Mouse (Mus musculus): ENCODE measurements around the gene Brca1. TPM values are rescaled to one million over a fixed set of nuclear protein-coding genes. Genes with fewer than 3 reads are reported as not detected.
"Not testable (repeated sequence)": the region's sequence is repeated elsewhere in the genome, so short reads cannot be mapped to it uniquely, and the experiment has no call there.

The Brca1 gene
- polyA plus RNA-seq (2014; fragmentation: Nextera tagmentation; extraction: Ambion mirVana) = 20.9 and 21.0 TPM in 2 replicates

- under 1% methylated on average over 43 of the region's 43 CpGs for WGBS
Observed at GRCm38 (mm10) chr11:101551751-101552475, at the start of gene Brca1, which contains the start of gene Nbr1. Gene Brca1 (minus strand): TSS chr11:101551955. Gene Nbr1 (plus strand): TSS chr11:101552149.

GRCm38 (mm10) chr11:101599156-101599555 lies 47.4 kb upstream of the Brca1 start, which contains the start of gene Gm11634:
Gene Gm11634 (minus strand): TSS chr11:101599256.
- no peaks in the 10 kb centered on the region for H3K27me3 ChIP-seq (ENCODE audit: insufficient read depth, low read length)
- H3K4me1 ChIP-seq (ENCODE audit: insufficient read depth) = no peaks in the 10 kb centered on the region
- no peak for ATAC-seq (ENCODE audit: insufficient read depth)
- no peak within 1 kb of the TSS for H3K4me3 ChIP-seq (ENCODE audit: low read depth, low read length)
- DNase-seq = no peak
- no peaks in the 10 kb centered on the region for H3K9me3 ChIP-seq (ENCODE audit: low read depth, low read length)
- no peak for TF ChIP-seq CTCF (IDR thresholded peaks at IDR 0.05; ENCODE audit: low read depth)
- H3K9ac ChIP-seq = no peak within 1 kb of the TSS
- no peaks in the 10 kb centered on the region for H3K36me3 ChIP-seq (ENCODE audit: insufficient read depth)
- whole genome bisulfite sequencing = 75% methylated on average over 6 of the region's 6 CpGs
- no peak within 1 kb of the TSS for H3K27ac ChIP-seq (ENCODE audit: low read depth)
- no peak within 1 kb of the TSS for H3K4me2 ChIP-seq

More at GRCm38 (mm10) chr11:101551751-101552475, at the start of gene Brca1, which contains the start of gene Nbr1:
- no peak for TF ChIP-seq CTCF (IDR thresholded peaks at IDR 0.05; ENCODE audit: low read depth)
- DNase-seq = peak; percentile 99
- Histone ChIP-seq H3K4me1 (ENCODE audit: insufficient read depth) (0 out of 2 replicates have a peak, but pooled peaks cover 4% of the 10 kb centered on the region), H3K4me3 (ENCODE audit: low read depth, low read length) (peak within 1 kb of the TSS; percentile 70), H3K4me2 (peak within 1 kb of the TSS; percentile 74), H3K36me3 (ENCODE audit: insufficient read depth) (peaks cover 29% of the 10 kb centered on the region), H3K9me3 (ENCODE audit: low read depth, low read length) (no peaks in the 10 kb centered on the region), H3K27me3 (ENCODE audit: insufficient read depth, low read length) (no peaks in the 10 kb centered on the region), H3K27ac (ENCODE audit: low read depth) (peak within 1 kb of the TSS; percentile 91), H3K9ac (peak within 1 kb of the TSS; percentile 78)
- ATAC-seq (ENCODE audit: insufficient read depth) = peak; percentile 78

- Histone ChIP-seq H3K9ac (no peak overlapping the region), H3K4me1 (ENCODE audit: insufficient read depth) (no peaks in the 10 kb centered on the region), H3K9me3 (ENCODE audit: low read depth, low read length) (no peaks in the 10 kb centered on the region), H3K36me3 (ENCODE audit: insufficient read depth) (no peaks in the 10 kb centered on the region), H3K27ac (ENCODE audit: low read depth) (no peak overlapping the region), H3K4me3 (ENCODE audit: low read depth, low read length) (no peak overlapping the region), H3K27me3 (ENCODE audit: insufficient read depth, low read length) (no peaks in the 10 kb centered on the region), H3K4me2 (no peak overlapping the region)
- DNase-seq (no peak), ATAC-seq (ENCODE audit: insufficient read depth) (no peak)
- 63% methylated on average over 12 of the region's 12 CpGs for WGBS
- no peak for TF ChIP-seq CTCF (IDR thresholded peaks at IDR 0.05; ENCODE audit: low read depth)
Observed at GRCm38 (mm10) chr11:101589989-101590624, 38.4 kb upstream of the Brca1 start.

- H3K36me3 ChIP-seq (ENCODE audit: insufficient read depth) = no peaks in the 10 kb centered on the region
- ATAC-seq (ENCODE audit: insufficient read depth) = no peak
- no peak overlapping the region for H3K9ac ChIP-seq
- H3K27me3 ChIP-seq (ENCODE audit: insufficient read depth, low read length) = no peaks in the 10 kb centered on the region
- peak; percentile 79 for TF ChIP-seq CTCF (IDR thresholded peaks at IDR 0.05; ENCODE audit: low read depth)
- DNase-seq = peak; percentile 78
- no peak overlapping the region for H3K4me3 ChIP-seq (ENCODE audit: low read depth, low read length)
- 27% methylated on average over 5 of the region's 5 CpGs for WGBS
- H3K9me3 ChIP-seq (ENCODE audit: low read depth, low read length) = no peaks in the 10 kb centered on the region
- no peaks in the 10 kb centered on the region for H3K4me1 ChIP-seq (ENCODE audit: insufficient read depth)
- H3K27ac ChIP-seq (ENCODE audit: low read depth) = no peak overlapping the region
- no peak overlapping the region for H3K4me2 ChIP-seq
Observed at GRCm38 (mm10) chr11:101589444-101589843, 37.7 kb upstream of the Brca1 start.

GRCm38 (mm10) chr11:101588868-101589267 lies 37.1 kb upstream of the Brca1 start:
- Histone ChIP-seq H3K4me3 (ENCODE audit: low read depth, low read length) (no peak overlapping the region), H3K27ac (ENCODE audit: low read depth) (no peak overlapping the region), H3K9ac (no peak overlapping the region), H3K4me2 (no peak overlapping the region), H3K9me3 (ENCODE audit: low read depth, low read length) (no peaks in the 10 kb centered on the region), H3K27me3 (ENCODE audit: insufficient read depth, low read length) (no peaks in the 10 kb centered on the region), H3K4me1 (ENCODE audit: insufficient read depth) (no peaks in the 10 kb centered on the region), H3K36me3 (ENCODE audit: insufficient read depth) (no peaks in the 10 kb centered on the region)
- TF ChIP-seq CTCF (IDR thresholded peaks at IDR 0.05; ENCODE audit: low read depth) = no peak
- ATAC-seq (ENCODE audit: insufficient read depth) (no peak), DNase-seq (no peak)
- WGBS = 84% methylated on average over 7 of the region's 7 CpGs

GRCm38 (mm10) chr11:101587676-101588075 lies 35.9 kb upstream of the Brca1 start:
- no peaks in the 10 kb centered on the region for H3K36me3 ChIP-seq (ENCODE audit: insufficient read depth)
- no peak overlapping the region for H3K9ac ChIP-seq
- DNase-seq (no peak), ATAC-seq (ENCODE audit: insufficient read depth) (no peak)
- H3K27me3 ChIP-seq (ENCODE audit: insufficient read depth, low read length) = no peaks in the 10 kb centered on the region
- no peak for TF ChIP-seq CTCF (IDR thresholded peaks at IDR 0.05; ENCODE audit: low read depth)
- H3K4me1 ChIP-seq (ENCODE audit: insufficient read depth) = no peaks in the 10 kb centered on the region
- 86% methylated on average over 10 of the region's 10 CpGs for WGBS
- no peak overlapping the region for H3K4me2 ChIP-seq
- H3K27ac ChIP-seq (ENCODE audit: low read depth) = no peak overlapping the region
- H3K9me3 ChIP-seq (ENCODE audit: low read depth, low read length) = no peaks in the 10 kb centered on the region
- no peak overlapping the region for H3K4me3 ChIP-seq (ENCODE audit: low read depth, low read length)

- Histone ChIP-seq H3K27me3 (ENCODE audit: insufficient read depth, low read length) (no peaks in the 10 kb centered on the region), H3K9ac (no peak overlapping the region), H3K4me2 (no peak overlapping the region), H3K9me3 (ENCODE audit: low read depth, low read length) (no peaks in the 10 kb centered on the region), H3K4me1 (ENCODE audit: insufficient read depth) (no peaks in the 10 kb centered on the region), H3K4me3 (ENCODE audit: low read depth, low read length) (no peak overlapping the region), H3K36me3 (ENCODE audit: insufficient read depth) (peaks cover 4% of the 10 kb centered on the region; the same call in 1 of the 2 replicates), H3K27ac (ENCODE audit: low read depth) (no peak overlapping the region)
- ATAC-seq (ENCODE audit: insufficient read depth) = no peak
- TF ChIP-seq CTCF (IDR thresholded peaks at IDR 0.05; ENCODE audit: low read depth) = no peak
- 70% methylated on average over 4 of the region's 4 CpGs for whole genome bisulfite sequencing
- no peak for DNase-seq
Observed at GRCm38 (mm10) chr11:101585805-101586204, 34.0 kb upstream of the Brca1 start.

GRCm38 (mm10) chr11:101585031-101585430 lies 33.3 kb upstream of the Brca1 start:
- 96% methylated on average over 1 of the region's 1 CpGs for WGBS
- H3K9me3 ChIP-seq (ENCODE audit: low read depth, low read length); H3K4me1 ChIP-seq (ENCODE audit: insufficient read depth); ATAC-seq (ENCODE audit: insufficient read depth); H3K27me3 ChIP-seq (ENCODE audit: insufficient read depth, low read length); H3K9ac ChIP-seq; DNase-seq; H3K27ac ChIP-seq (ENCODE audit: low read depth); H3K4me3 ChIP-seq (ENCODE audit: low read depth, low read length); H3K36me3 ChIP-seq (ENCODE audit: insufficient read depth); H3K4me2 ChIP-seq: not testable (repeated sequence)

All from lung, embryonic 14.5 days (tissue).